Mouse (Mus musculus) heart, embryonic 10.5 days (tissue): ENCODE measurements around the gene Gm3269. TPM values are rescaled to one million over a fixed set of nuclear protein-coding genes. Genes with fewer than 3 reads are reported as not detected.
"Not testable (repeated sequence)": the region's sequence is repeated elsewhere in the genome, so short reads cannot be mapped to it uniquely, and the experiment has no call there.

ENCODE experiments used
- DNase-seq: peaks from one replicate; pipeline ENCODE4 v3.0.0-alpha.2; 2017; ENCODE audit warnings: low spot score
- H3K27ac ChIP-seq: fragments of 300-500 bp; sonication (generic); 2 replicates; pipeline ENCODE4 v1.5.1; 2016; ENCODE audit warnings: mild to moderate bottlenecking
- H3K27me3 ChIP-seq: fragments of 300-500 bp; sonication (generic); 2 replicates; pipeline ENCODE4 v1.6.1; 2016; ENCODE audit warnings: mild to moderate bottlenecking; ENCODE audit not compliant: poor library complexity, insufficient read depth, severe bottlenecking
- H3K36me3 ChIP-seq: fragments of 300-500 bp; sonication (generic); 2 replicates; pipeline ENCODE4 v1.6.1; 2016; ENCODE audit warnings: mild to moderate bottlenecking, moderate library complexity
- H3K4me1 ChIP-seq: fragments of 300-500 bp; sonication (generic); 2 replicates; pipeline ENCODE4 v1.6.1; 2016; ENCODE audit warnings: mild to moderate bottlenecking
- H3K4me3 ChIP-seq: fragments of 300-500 bp; sonication (generic); 2 replicates; pipeline ENCODE4 v1.5.1; 2016; ENCODE audit warnings: mild to moderate bottlenecking, moderate library complexity
- H3K9me3 ChIP-seq: fragments of 300-500 bp; sonication (generic); 2 replicates; pipeline ENCODE4 v1.6.1; 2016; ENCODE audit warnings: mild to moderate bottlenecking, moderate library complexity
- WGBS: fragments of 180-500 bp; shearing (Covaris S2); methylation state at CpG from one replicate; pipeline ENCODE4 v1.1.7; 2016; 5-methylcytosine and 5-hydroxymethylcytosine counted together
- polyA plus RNA-seq: library from polyadenylated mRNA; unstranded; fragments of >200 nt; fragmentation: Nextera tagmentation; extraction: Ambion mirVana; gene quantifications from 2 replicates; pipeline ENCODE4 v1.2.1, GENCODE M21; 2016

The Gm3269 gene
- polyA plus RNA-seq: not detected in 2 replicates

- H3K4me3 ChIP-seq, DNase-seq, H3K9me3 ChIP-seq, H3K27me3 ChIP-seq, H3K27ac ChIP-seq, H3K4me1 ChIP-seq, H3K36me3 ChIP-seq: not testable (repeated sequence)
- WGBS: 67% methylated on average over 1 of the region's 4 CpGs
Measured at GRCm38 (mm10) chr14:4837806-4838205, at the start of gene Gm3269. TSS of gene Gm3269 (plus strand) at chr14:4838106.

- H3K4me1 ChIP-seq, H3K9me3 ChIP-seq, H3K27me3 ChIP-seq, DNase-seq, H3K4me3 ChIP-seq, H3K36me3 ChIP-seq, H3K27ac ChIP-seq: not testable (repeated sequence)
- 76% methylated on average over 6 of the region's 6 CpGs for WGBS
Measured at GRCm38 (mm10) chr14:4806421-4806820, 31.5 kb upstream of the Gm3269 start.

- H3K4me3 ChIP-seq, H3K27ac ChIP-seq, H3K4me1 ChIP-seq, H3K36me3 ChIP-seq, H3K9me3 ChIP-seq, H3K27me3 ChIP-seq, DNase-seq: not testable (repeated sequence)
- 93% methylated on average over 3 of the region's 7 CpGs for WGBS
Measured at GRCm38 (mm10) chr14:4821950-4822349, 16.0 kb upstream of the Gm3269 start.

DNA sequence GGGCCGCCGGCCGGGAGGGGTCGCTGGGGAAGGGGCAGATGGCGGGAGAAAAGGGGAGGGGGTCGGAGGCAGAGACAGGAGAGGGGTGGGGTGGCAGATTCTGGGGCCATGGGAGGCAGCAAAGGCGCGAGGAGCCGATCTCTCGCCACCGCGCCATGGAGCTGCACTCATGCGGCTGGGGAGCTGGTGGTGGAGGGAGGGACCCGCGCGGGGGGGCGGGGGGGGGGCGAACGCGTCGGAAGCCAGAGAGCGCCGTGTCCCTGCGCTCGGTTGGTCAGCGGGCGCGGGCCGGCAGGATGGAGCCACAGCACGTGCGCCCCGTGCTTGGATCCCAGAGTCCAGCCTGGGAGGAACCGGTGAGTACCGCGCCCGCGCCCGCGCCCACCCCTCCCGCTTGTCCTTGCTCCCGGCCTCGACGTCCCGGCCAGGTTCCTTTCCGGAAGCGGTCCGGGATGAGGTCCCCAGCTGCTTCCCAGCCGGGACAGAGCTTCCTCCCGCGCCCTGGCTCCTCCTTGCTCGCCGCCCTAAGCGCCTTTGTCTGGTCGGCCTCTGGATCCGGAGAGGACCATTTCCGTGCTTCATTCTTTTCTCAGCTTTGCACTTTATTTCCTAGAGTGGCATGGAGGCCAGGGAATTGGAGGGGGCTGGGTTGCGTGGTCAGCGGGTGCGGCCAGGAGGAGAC, 17.5 kb downstream of the Gm3269 start, which contains the start of gene Gm3264:
Gene Gm3264 (plus strand): TSS at position 278 of the 682 bp plus-strand sequence.
- H3K27ac ChIP-seq: peak within 1 kb of the TSS; percentile 70; the same call in 1 of the 2 replicates
- H3K27me3 ChIP-seq, H3K4me1 ChIP-seq, H3K36me3 ChIP-seq, H3K9me3 ChIP-seq: not testable (repeated sequence)
- DNase-seq: peak; percentile 33
- H3K4me3 ChIP-seq: peak within 1 kb of the TSS; percentile 48
- 3% methylated on average over 44 of the region's 59 CpGs for WGBS

DNA sequence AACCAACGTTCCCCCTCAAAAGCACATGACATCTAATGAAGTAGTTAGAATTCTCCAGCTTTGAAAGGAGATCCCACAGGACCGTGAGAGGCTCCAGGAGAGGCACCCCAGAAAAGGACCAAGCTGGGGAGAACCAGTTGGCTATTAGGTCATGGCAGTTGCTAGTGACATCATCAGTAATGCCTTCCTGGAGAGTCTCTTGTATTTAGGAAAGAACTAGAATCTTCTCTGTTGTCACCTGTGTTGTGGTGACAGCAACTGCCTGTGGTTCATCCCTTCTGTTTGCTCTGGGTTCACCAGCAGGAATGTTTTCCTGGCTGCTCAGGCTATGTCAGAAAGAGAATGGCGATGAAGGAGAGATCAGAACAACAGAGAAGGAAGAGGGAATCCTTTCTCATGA, 54.2 kb downstream of the Gm3269 start, which contains the start of gene Gm3278:
Gene Gm3278 (plus strand): TSS at position 301 of the 400 bp plus-strand sequence.
- 69% methylated on average over 1 of the region's 3 CpGs for WGBS
- not testable (repeated sequence) for H3K27me3 ChIP-seq

More for the DNA sequence above, 54.2 kb downstream of the Gm3269 start, which contains the start of gene Gm3278:
- DNase-seq, H3K27ac ChIP-seq, H3K36me3 ChIP-seq, H3K4me1 ChIP-seq, H3K9me3 ChIP-seq, H3K4me3 ChIP-seq: not testable (repeated sequence)

Other genes starting within 250 kb of the Gm3269 start
- gene Gm8159, start 205.8 kb upstream of the Gm3269 start, polyA plus RNA-seq: 0.36 TPM in 1 of 2 replicates, not detected in the other
- gene Gm3239, start 173.9 kb upstream of the Gm3269 start, polyA plus RNA-seq: 0.38 and 0.59 TPM in 2 replicates
- gene Gm7876, start 128.9 kb upstream of the Gm3269 start, polyA plus RNA-seq: not detected in 2 replicates
- 0.39 and 0.48 TPM in 2 replicates for gene Gm3252, start 111.3 kb upstream of the Gm3269 start, polyA plus RNA-seq
- gene Gm9602, start 61.8 kb upstream of the Gm3269 start, polyA plus RNA-seq: not detected in 2 replicates
- 2.4 and 2.5 TPM in 2 replicates for gene Gm3264, start 17.5 kb downstream of the Gm3269 start, polyA plus RNA-seq
- gene Gm3278, start 54.3 kb downstream of the Gm3269 start, polyA plus RNA-seq: 0.30 TPM in 1 of 2 replicates, not detected in the other
- not detected in 2 replicates for gene Gm8297, start 145.8 kb downstream of the Gm3269 start, polyA plus RNA-seq
- not detected in 2 replicates for gene Gm3298, start 177.8 kb downstream of the Gm3269 start, polyA plus RNA-seq
- gene 4930555G01Rik, start 212.5 kb downstream of the Gm3269 start, polyA plus RNA-seq: not detected in 2 replicates
- gene Gm8281, start 232.9 kb downstream of the Gm3269 start, polyA plus RNA-seq: 2.4 and 2.9 TPM in 2 replicates